Mouse (Mus musculus) left cerebral cortex, adult 2 months (tissue): ENCODE measurements at regions not wholly inside any gene's neighbourhood (a gene's known extent, or its start where the extent isn't known, plus 50 kb on each side); places are given as distances from the start of the nearest gene placed in this dataset.

Source experiments
- DNase-seq, 2 experiments: peaks; one replicate each; pipeline ENCODE4 v3.0.0; 2021 to 2022; ENCODE audit warnings: low spot score in 2 of 2, mixed read lengths in 1 of 2; ENCODE audit errors: extremely low spot score in 1 of 2
- H3K27ac ChIP-seq: fragments of 200-600 bp; 2 replicates; pipeline ENCODE4 v1.8.1; 2022
- H3K4me3 ChIP-seq: fragments of 200-600 bp; 2 replicates; pipeline ENCODE4 v1.8.1; 2022
- CTCF ChIP-seq: fragments of 200-600 bp; IDR thresholded peaks from 2 replicates; pipeline ENCODE4 v1.8.1; 2022; ENCODE audit warnings: antibody characterized with exemption, mild to moderate bottlenecking, moderate library complexity
- intact Hi-C: fragments of 180-260 bp; cut with DNase I; formaldehyde crosslinking; loops from one replicate; pipeline ENCODE4 v1.15.1; 2025

DNA sequence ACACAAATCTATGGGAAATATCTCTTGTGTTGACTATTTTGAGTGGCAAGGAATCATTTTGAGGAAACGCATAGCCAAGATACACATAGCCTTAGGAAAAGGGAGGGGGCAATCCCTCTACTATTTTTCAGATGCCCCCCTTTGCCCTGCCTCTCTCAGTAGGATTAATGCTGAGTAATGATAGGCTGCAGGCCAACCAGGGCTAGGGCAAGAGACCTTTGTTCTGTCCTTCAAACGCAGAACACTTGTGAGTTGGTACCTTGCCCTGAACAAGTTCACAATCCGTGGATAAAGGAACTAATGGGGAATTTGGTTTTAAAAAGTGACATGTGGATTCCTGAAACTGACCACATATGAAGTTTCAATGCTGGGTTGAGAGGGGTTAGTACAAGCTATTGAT is 651.6 kb downstream of the Slc4a3 start:
- no peak for DNase-seq
- Histone ChIP-seq H3K4me3 (no peak overlapping the region), H3K27ac (no peak overlapping the region)
- intact Hi-C loops = no loop called here
- no peak for TF ChIP-seq CTCF

DNA sequence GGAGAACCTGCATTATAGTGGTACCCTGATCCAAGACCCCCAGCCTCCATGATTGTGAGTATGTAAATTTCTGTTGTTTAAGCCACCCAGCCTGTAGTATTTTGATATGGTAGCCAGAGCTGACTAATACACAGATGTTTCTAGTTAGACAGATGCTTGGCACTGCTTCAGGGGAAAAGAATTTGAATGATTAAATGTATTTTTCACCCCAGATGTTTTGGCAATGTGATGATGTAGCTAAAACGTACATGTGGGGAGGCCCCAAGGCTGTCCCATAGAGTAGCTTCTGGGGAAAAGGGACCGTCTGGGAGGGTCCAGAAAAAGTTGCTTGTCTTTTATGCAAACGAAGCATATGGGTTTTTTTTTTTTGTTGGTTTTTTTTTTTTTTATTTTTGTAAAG is 654.8 kb downstream of the Slc4a3 start:
- DNase-seq = no peak
- Histone ChIP-seq H3K27ac (no peak overlapping the region), H3K4me3 (no peak overlapping the region)
- no peak for TF ChIP-seq CTCF
- intact Hi-C loops = no loop called here

DNA sequence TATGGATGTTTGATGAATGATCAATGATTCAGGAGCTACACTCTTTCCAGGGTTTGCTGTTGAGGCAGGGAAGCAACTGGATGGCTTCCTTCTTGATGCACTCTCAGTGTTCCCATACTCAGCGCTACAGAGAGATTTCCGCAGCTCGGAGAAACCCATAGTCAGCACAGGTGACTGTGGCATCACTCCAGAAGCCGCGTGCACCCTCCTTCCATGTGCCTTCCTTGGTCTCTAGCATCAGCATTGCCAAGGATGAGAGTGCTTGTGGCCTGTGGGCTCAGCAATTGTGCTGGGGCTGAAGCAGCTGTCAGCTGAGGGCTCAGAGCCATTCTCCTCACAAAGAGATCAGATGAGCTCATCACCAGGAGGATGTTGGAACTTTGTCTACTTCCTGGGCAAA is 666.4 kb downstream of the Slc4a3 start:
- no peak for TF ChIP-seq CTCF
- no peak overlapping the region for H3K4me3 ChIP-seq
- intact Hi-C loops = no loop called here
- no peak for DNase-seq
- H3K27ac ChIP-seq = no peak overlapping the region

DNA sequence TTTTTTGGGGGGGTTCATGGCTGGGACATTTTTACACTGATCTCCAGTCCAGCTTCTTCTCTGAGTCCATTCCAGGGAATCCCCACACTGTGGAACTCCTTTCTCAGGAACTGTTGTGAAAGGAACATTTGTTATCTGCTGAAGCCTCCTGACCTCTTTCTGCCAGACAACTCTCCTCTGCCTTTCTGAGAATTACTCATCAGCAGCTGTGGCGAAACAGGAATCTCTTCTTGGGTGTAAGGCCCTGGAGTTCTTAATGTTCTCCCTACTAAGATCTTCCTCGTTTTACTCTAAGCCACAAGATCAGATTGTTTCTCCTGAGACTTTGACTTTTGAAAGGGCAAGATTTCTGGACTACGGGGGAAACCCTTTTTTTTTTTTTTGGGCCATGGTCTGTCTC is 698.7 kb downstream of the Slc4a3 start:
- Histone ChIP-seq H3K4me3 (no peak overlapping the region), H3K27ac (no peak overlapping the region)
- no peak for TF ChIP-seq CTCF
- no peak for DNase-seq
- intact Hi-C loops = no loop called here

DNA sequence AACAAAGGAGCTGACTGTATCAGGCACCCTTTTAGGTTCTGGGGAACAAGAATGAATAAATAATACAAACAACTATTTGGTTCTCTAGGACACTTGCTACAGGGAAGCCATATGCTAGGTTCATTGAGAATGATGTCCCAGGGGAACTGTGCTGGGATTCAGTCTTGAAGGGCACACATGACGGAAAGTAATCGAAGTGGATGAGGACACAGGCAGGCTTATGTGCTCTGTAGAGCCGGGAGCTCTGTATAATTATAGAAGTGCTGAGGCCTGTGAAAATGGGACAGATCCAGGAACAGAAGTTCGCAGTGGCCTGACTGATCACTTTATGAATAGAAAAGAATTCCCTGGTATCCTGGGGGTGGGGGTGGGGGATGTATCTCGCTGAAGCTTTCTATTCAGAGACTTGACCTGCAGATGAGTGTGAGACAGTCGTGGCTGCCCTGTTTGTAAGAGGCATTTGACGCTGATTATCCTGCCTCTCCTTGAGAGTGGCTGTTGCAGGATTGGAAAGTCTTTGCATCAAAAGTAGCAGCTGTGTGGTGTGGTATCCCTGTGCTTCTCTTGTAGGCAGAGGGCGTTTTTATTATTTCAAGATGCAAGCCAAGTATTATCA is 700.2 kb downstream of the Slc4a3 start:
- no peak overlapping the region for H3K4me3 ChIP-seq
- no peak overlapping the region for H3K27ac ChIP-seq
- TF ChIP-seq CTCF = no peak
- intact Hi-C loops = no loop called here
- DNase-seq = no peak

DNA sequence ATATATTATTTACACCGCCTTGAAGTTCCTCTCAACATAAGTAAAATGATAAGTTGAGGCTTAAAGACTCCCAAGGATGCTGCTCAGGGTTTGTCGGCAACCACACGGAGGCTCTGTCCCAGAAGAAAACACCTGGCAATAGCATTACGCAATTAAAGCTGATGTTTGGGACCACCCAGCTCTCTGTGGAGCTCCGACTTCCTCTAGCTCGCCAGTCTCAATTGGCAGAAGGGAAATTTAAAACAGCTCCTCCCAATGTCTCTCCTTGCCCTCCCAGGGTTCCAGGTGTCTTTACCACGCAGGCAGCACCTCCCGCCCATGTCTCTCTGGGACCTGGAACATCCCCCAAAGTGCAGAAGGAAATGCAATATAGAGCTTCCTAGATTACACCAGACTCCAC is 701.1 kb downstream of the Slc4a3 start:
- intact Hi-C loops = no loop called here
- H3K4me3 ChIP-seq = no peak overlapping the region

DNA sequence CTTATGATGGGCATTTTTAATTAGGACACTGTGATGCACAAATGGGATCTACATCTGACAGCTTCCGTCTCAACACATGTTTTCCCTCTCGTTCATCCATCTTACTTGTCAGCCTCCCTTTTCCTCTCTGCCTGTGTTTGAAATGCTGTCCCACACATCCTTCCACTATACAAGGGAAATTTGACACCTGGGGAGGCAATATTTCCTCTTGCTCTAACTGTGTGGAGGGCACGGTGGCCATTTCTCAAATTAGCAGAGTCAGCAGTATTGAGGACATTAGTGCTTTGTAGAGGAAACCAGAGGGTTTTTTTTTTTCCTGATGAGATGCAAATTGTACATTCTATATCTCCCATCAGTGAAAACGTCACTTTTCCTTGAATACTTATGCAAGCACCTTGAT is 712.2 kb downstream of the Slc4a3 start:
- no peak for TF ChIP-seq CTCF
- DNase-seq = no peak
- Histone ChIP-seq H3K4me3 (no peak overlapping the region), H3K27ac (no peak overlapping the region)
- intact Hi-C loops = no loop called here

More for the DNA sequence above, 701.1 kb downstream of the Slc4a3 start:
- TF ChIP-seq CTCF = no peak
- no peak overlapping the region for H3K27ac ChIP-seq
- no peak for DNase-seq

DNA sequence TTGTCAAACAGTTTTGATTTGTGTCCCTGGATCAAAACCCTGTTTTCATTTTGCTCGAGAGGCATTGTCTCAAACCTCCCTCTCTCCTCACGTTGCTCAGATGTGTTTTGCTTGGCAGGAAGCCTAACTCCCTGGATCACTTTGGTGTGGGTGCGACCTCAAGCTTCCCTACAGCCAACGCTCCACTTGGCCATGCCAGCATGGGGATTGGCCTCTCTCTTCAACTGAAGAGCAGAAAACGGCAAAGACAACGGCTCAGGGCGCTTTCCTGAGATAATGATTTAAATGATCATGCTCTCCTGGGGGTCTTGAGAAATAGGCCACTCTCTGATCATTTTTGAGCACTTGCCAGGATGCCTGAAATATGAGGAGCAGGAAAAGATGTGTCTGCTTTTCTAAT is 730.1 kb downstream of the Slc4a3 start:
- DNase-seq = no peak
- Histone ChIP-seq H3K4me3 (no peak overlapping the region), H3K27ac (no peak overlapping the region)
- intact Hi-C loops = no loop called here
- TF ChIP-seq CTCF = no peak

DNA sequence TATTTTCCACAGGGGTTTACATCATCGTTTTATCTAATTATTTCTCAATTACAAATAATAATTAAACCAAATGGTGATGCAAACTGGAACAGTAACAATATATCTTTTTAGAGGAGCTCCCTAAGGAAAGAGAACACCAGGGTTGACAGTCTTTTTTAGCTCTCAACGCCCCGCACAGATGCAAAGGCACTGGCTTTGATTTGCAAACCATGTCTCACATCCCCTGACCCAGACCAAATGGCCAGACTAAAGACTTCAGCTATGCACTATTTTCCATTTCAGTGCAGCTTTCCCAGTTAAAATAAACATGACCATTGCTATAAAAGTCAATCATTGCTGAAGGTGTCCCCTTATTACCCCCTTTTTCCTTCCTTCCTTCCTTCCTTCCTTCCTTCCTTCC is 730.6 kb downstream of the Slc4a3 start:
- TF ChIP-seq CTCF = no peak
- H3K4me3 ChIP-seq = no peak overlapping the region
- intact Hi-C loops = no loop called here
- no peak for DNase-seq
- H3K27ac ChIP-seq = no peak overlapping the region

DNA sequence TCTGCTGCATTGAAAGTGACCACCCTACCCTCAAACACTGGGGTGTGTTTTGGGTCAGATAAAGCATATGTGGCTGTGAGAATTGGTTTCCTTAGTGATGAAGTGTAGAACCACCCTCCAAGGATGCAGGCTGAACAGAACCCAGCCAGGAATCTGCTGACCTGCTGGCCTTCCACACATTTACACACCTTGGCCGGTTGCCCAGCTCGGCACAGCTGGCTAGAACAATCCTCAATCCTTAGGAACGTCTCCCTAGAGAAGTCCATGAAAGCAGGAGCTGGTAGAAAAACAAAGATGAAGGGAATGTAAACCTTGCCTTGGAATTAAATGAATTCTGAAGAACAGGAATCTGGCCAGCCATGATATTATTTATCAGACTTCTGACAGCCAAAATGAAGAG is 737.3 kb downstream of the Slc4a3 start:
- H3K4me3 ChIP-seq = no peak overlapping the region
- no peak overlapping the region for H3K27ac ChIP-seq
- no peak for TF ChIP-seq CTCF
- intact Hi-C loops = no loop called here
- DNase-seq = no peak

DNA sequence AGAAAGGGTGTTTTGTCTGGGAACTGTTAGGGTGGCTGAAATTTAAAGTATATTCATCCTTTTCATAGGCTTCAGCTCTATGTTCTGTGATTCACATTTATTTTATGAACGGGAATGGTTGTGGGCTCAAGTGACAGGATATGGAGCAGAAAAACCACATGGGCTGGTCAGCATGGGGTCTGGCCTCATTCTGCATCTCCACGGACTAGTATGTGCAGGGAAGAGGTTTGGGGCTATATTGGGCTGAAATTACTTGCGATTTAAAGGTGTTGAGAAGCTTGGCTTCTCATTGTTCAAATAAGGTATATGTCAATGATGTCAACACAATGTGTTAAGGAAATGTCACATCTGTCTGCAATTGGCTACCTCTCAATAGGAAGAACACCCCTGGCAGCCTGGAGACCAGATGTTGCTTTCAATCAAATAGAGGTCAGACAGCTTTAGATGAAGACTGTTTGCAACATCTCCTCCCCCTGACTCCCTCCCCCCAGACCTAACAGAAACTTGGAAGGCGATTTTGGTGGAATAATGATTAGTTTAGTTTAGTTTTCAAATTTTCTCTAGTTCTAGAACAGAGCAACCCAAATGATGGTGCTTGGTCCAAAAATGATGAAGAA is 777.0 kb downstream of the Slc4a3 start:
- intact Hi-C loops = no loop called here
- Histone ChIP-seq H3K4me3 (no peak overlapping the region), H3K27ac (no peak overlapping the region)
- DNase-seq = no peak
- no peak for TF ChIP-seq CTCF

DNA sequence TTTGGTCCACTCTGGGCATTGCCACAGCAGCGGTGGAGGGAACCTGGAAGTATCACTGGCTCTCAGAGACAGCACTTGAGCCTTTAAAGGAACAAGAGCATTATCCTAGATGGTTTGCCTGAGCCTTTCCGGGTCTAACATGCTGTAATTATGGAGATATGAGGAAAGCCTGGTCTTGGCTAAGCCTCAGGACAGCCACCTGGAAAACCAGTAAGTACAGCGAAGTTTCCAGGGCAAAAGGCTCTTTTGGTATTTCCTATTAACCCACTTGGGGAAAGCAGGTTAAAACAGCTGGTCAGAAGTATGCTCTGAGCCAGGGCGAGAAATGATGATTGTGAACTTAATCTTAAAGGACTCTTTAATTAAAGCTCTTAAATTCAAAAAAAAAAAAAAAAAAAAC is 777.5 kb downstream of the Slc4a3 start:
- no peak for TF ChIP-seq CTCF
- Histone ChIP-seq H3K4me3 (no peak overlapping the region), H3K27ac (no peak overlapping the region)
- no peak for DNase-seq
- intact Hi-C loops = no loop called here

DNA sequence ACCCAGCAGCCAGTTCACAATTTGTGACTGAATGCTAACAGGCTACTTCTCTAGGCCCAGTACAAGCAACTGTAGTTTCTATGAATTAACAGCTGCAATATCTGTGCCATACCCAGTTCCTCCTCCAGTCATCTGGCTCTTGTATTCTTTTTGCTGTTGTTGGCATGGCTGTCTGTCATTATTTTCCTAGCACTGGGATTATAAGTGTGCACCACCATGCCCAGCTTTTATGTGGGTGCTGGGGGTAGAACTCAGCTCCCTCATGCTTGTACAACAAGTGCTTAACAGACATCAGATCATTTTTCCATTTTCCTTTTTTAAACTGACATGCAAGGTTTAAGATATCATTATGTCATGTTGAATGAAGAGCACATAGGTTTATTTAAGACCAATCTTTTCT is 789.9 kb downstream of the Slc4a3 start:
- H3K27ac ChIP-seq = no peak overlapping the region
- intact Hi-C loops = no loop called here
- no peak for DNase-seq
- TF ChIP-seq CTCF = no peak
- no peak overlapping the region for H3K4me3 ChIP-seq

DNA sequence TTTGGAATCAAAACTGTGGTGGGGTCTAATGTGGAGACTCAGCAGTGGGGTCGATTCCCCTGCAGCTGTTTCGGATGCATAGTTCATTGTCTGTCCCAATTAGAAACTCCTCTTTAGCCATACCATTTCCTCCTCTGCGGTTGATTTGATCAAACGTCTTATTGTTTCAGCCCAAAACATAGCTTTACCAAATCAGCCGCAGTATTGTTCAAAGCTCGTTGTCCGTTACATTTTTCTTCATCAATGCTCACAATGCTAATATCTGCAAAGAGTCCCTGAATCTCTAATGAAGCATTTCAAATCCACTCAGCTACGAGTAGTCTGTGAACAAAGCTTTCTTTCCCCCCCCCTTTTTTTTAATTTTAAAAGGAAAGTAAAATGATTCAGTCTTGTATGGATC is 816.0 kb downstream of the Slc4a3 start:
- Histone ChIP-seq H3K27ac (no peak overlapping the region), H3K4me3 (no peak overlapping the region)
- no peak for TF ChIP-seq CTCF
- intact Hi-C loops = no loop called here
- DNase-seq = no peak
